Mouse (Mus musculus) heart, postnatal 0 days (tissue): ENCODE results near the gene Hdhd3. TPM values are rescaled to one million over a fixed set of nuclear protein-coding genes. Genes with fewer than 3 reads are reported as not detected.

ENCODE experiments used
- ATAC-seq: fragments of 200-750 bp; cut with Nextera tagmentation; 2 replicates; pipeline ENCODE4 v1.8.0; 2017; ENCODE audit warnings: low read depth, moderate number of reproducible peaks, moderate library complexity; ENCODE audit not compliant: insufficient read depth
- DNase-seq: peaks from one replicate; pipeline ENCODE4 v3.0.0-alpha.2; 2016; ENCODE audit warnings: low spot score
- H3K27ac ChIP-seq: fragments of 300-500 bp; sonication (generic); 2 replicates; pipeline ENCODE4 v1.5.1; 2014; ENCODE audit warnings: low read depth, mild to moderate bottlenecking
- H3K27me3 ChIP-seq: fragments of 300-500 bp; sonication (generic); 2 replicates; pipeline ENCODE4 v1.6.1; 2014; ENCODE audit warnings: low read length, mixed read lengths; ENCODE audit not compliant: control insufficient read depth, insufficient read depth
- H3K36me3 ChIP-seq: fragments of 300-500 bp; sonication (generic); replicated peaks from 2 replicates; pipeline ENCODE4 v1.6.1; 2014; ENCODE audit warnings: low read length, mixed read lengths; ENCODE audit not compliant: control insufficient read depth, insufficient read depth
- H3K4me1 ChIP-seq: fragments of 300-500 bp; sonication (generic); 2 replicates; pipeline ENCODE4 v1.6.1; 2014; ENCODE audit warnings: antibody characterized with exemption; ENCODE audit not compliant: control insufficient read depth, insufficient read depth
- H3K4me2 ChIP-seq: fragments of 300-500 bp; sonication (generic); 2 replicates; pipeline ENCODE4 v1.6.1; 2014; ENCODE audit warnings: low read depth, mild to moderate bottlenecking, low read length, moderate library complexity
- H3K4me3 ChIP-seq: fragments of 300-500 bp; sonication (generic); 2 replicates; pipeline ENCODE4 v1.5.1; 2014; ENCODE audit warnings: low read depth, low read length
- H3K9ac ChIP-seq: fragments of 300-500 bp; sonication (generic); replicated peaks from 2 replicates; pipeline ENCODE4 v1.6.1; 2014; ENCODE audit warnings: low read depth, low read length, mixed read lengths
- H3K9me3 ChIP-seq: fragments of 300-500 bp; sonication (generic); replicated peaks from 2 replicates; pipeline ENCODE4 v1.6.1; 2016; ENCODE audit warnings: low read length; ENCODE audit not compliant: control insufficient read depth
- CTCF ChIP-seq: IDR thresholded peaks from 2 replicates; pipeline ENCODE4 v1.5.1; 2016; ENCODE audit warnings: antibody characterized with exemption, control low read depth, low read depth
- EP300 ChIP-seq: IDR thresholded peaks from 2 replicates; pipeline ENCODE4 v1.6.1; 2016; ENCODE audit warnings: antibody characterized with exemption, low read depth
- WGBS: fragments of 180-500 bp; shearing (Covaris S2); extraction: QIAGEN DNeasy Blood & Tissue Kit; methylation state at CpG from one replicate; pipeline ENCODE4 v1.1.7; 2014; 5-methylcytosine and 5-hydroxymethylcytosine counted together
- polyA plus RNA-seq: library from polyadenylated mRNA; unstranded; fragments of >200 nt; fragmentation: Nextera tagmentation; extraction: Ambion mirVana; gene quantifications from 2 replicates; pipeline ENCODE4 v1.2.1, GENCODE M21; 2015
- total RNA-seq: library from RNA; depleted of rRNA; stranded (reverse); fragments of >200 nt; gene quantifications from 2 replicates; pipeline ENCODE4 v1.2.3, GENCODE M21; 2014; ENCODE audit warnings: low replicate concordance

The Hdhd3 gene
- total and polyA plus RNA-seq, 2 experiments from 2014 or later = 9.7 to 17.8 TPM

DNA sequence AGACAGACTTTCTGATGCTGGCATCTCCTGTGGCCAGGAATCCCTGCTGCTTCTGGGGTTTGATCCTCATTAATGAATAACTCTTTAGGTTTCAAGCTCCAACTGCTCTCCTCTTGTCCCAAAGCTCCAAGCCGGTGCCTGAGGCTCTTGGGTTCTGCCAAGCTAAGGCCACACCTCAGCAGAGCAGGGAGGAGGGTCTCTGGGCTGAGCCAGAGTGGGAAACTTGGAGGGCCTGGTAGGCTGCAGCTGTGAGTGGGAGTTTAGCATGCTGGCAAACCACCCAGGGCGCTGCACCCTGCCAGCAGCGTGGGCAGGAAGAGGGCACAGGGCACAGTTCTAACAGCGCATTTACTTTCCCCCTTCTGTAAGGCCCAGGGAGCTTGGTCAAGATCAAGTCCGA lies 5.6 kb upstream of the Hdhd3 start:
- DNase-seq (no peak), ATAC-seq (no peak)
- Histone ChIP-seq H3K4me1 (no peaks in the 10 kb centered on the region), H3K4me3 (no peak overlapping the region), H3K36me3 (peaks cover 60% of the 10 kb centered on the region), H3K9me3 (no peaks in the 10 kb centered on the region), H3K27ac (no peak overlapping the region), H3K27me3 (no peaks in the 10 kb centered on the region), H3K9ac (no peak overlapping the region), H3K4me2 (no peak overlapping the region)
- 73% methylated on average over 5 of the region's 5 CpGs for WGBS
- TF ChIP-seq EP300 (no peak), CTCF (no peak)

DNA sequence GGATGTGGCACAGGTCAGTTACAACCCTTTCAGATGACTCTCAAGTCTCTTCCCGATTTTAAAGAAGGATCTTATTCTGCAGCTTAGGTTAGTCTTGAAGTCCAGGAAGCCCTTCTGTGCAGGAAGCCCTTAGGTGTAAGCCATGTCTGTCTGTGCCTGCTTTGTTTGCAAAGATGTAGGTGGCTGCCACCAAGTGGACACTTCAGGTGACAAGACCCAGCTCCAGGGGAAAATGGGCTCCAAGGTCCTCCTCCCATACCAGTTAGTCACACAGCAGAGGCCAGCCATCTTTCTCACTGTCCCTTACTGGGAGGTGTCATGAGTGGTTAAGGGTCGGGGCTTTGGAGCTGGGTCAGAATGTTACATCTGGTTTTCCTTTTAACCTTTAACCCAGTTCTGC lies 3.5 kb upstream of the Hdhd3 start:
- peak; percentile 48 for DNase-seq
- WGBS = 36% methylated on average over 2 of the region's 2 CpGs
- Histone ChIP-seq H3K27ac (no peak overlapping the region), H3K36me3 (peaks cover 39% of the 10 kb centered on the region), H3K4me2 (no peak overlapping the region), H3K27me3 (no peaks in the 10 kb centered on the region), H3K4me3 (no peak overlapping the region), H3K4me1 (peaks cover 7% of the 10 kb centered on the region; the same call in 1 of the 2 replicates), H3K9me3 (no peaks in the 10 kb centered on the region), H3K9ac (no peak overlapping the region)
- TF ChIP-seq CTCF (peak; percentile 61), EP300 (no peak)
- no peak for ATAC-seq

DNA sequence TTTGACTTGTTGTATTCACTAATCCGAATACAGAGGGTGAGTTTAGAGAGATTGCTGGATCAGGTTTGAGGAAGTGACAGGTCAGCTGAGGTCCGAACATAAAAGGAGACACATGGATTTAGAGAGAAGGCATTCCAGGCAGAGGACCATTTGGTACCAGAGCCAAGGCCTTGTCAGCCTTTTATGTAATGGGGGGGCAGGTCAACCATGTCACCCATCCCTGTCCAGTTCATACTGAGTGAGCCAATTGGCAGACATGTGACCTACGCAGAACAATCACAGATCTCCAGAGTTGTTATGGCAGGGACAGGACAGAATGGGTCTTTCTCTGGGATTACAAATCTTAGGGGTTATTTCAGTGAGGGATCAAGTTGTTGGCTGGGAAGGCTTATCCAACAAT lies 2.7 kb upstream of the Hdhd3 start:
- H3K4me2 ChIP-seq = no peak overlapping the region
- H3K9me3 ChIP-seq = no peaks in the 10 kb centered on the region
- H3K4me3 ChIP-seq = no peak overlapping the region
- no peak for ATAC-seq
- H3K27ac ChIP-seq = no peak overlapping the region
- H3K4me1 ChIP-seq = peaks cover 12% of the 10 kb centered on the region; the same call in 1 of the 2 replicates
- H3K27me3 ChIP-seq = no peaks in the 10 kb centered on the region
- peaks cover 31% of the 10 kb centered on the region for H3K36me3 ChIP-seq
- WGBS = 82% methylated on average over 3 of the region's 3 CpGs
- H3K9ac ChIP-seq = no peak overlapping the region
- TF ChIP-seq CTCF (no peak), EP300 (no peak)
- no peak for DNase-seq

DNA sequence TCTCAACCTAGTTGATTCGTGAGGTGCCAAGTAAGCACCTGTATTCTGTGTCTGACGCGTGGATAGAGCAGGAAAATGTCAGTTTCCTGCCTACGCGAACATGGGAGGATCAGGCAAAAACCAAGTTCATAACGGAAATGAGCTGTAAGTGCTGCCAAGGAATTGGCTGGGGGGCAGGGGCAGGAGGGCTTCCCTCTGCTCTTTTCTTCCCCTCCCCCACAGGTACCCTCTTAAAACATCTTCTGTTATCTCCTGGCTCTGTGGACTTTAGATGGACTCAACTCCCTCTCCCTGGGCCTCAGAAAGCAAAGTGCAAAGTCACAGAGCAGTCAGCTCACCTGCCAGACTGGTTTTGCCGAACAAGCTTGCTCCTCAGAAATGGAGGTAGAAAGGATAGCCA lies 298 bp downstream of the Hdhd3 start:
- Histone ChIP-seq H3K36me3 (peaks cover 9% of the 10 kb centered on the region), H3K4me1 (peaks cover 14% of the 10 kb centered on the region; the same call in 1 of the 2 replicates), H3K9me3 (no peaks in the 10 kb centered on the region), H3K9ac (no peak overlapping the region), H3K27ac (no peak overlapping the region), H3K4me2 (no peak overlapping the region), H3K27me3 (no peaks in the 10 kb centered on the region), H3K4me3 (no peak overlapping the region)
- no peak for TF ChIP-seq CTCF
- no peak for TF ChIP-seq EP300
- ATAC-seq (no peak), DNase-seq (no peak)
- 68% methylated on average over 7 of the region's 7 CpGs for WGBS

DNA sequence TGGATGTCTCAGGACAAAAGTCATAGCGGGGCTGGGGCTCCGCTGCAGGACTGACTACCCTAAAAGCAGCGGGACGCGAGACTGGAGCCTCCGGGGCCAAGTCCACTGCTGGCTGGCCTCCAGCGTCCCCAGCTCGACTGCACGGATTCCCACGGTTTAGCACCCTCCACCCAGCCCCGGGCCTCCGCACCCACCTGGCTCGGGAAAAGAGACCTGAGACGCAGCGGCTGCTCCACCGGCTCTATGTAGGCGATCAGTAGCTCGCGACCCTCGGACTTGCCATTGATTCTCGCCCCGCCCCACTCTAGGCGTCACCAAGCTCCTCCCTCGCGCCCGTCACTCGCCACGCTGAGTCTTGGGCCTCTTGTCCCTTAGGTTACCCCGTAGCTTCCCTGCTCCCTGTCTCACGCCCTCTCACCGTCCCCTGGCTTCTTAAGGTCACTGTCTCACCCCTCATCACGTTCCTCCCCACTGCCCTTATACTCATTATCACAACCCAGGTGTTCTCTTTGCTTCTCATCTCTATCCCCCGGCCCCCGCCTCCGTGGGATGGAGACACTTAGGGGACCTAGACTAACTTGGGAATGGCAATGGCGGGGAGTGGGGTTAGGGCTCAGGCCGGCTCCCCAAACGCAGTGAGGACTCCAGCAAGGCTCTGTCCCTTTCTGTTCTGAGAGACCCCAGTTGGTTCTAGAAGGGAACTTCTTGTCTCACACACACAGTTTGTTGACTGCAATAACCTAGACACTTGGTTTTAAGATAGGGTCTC lies 1.1 kb downstream of the Hdhd3 start:
- Histone ChIP-seq H3K36me3 (peaks cover 8% of the 10 kb centered on the region; the same call in 1 of the 2 replicates), H3K9me3 (no peaks in the 10 kb centered on the region), H3K9ac (peak overlapping the region; percentile 75), H3K27me3 (no peaks in the 10 kb centered on the region), H3K27ac (peak overlapping the region; percentile 69), H3K4me2 (peak overlapping the region; percentile 79), H3K4me3 (peak overlapping the region; percentile 70), H3K4me1 (peaks cover 14% of the 10 kb centered on the region; the same call in 1 of the 2 replicates)
- 1% methylated on average over 37 of the region's 38 CpGs for WGBS
- TF ChIP-seq EP300 = 0 out of 2 replicates have a peak, but pooled peaks have one; percentile 8
- TF ChIP-seq CTCF = no peak
- DNase-seq (peak; percentile 92), ATAC-seq (peak; percentile 96)
